25 mouse cellular contexts compared by ENCODE assay signal in the genomic region with DNA sequence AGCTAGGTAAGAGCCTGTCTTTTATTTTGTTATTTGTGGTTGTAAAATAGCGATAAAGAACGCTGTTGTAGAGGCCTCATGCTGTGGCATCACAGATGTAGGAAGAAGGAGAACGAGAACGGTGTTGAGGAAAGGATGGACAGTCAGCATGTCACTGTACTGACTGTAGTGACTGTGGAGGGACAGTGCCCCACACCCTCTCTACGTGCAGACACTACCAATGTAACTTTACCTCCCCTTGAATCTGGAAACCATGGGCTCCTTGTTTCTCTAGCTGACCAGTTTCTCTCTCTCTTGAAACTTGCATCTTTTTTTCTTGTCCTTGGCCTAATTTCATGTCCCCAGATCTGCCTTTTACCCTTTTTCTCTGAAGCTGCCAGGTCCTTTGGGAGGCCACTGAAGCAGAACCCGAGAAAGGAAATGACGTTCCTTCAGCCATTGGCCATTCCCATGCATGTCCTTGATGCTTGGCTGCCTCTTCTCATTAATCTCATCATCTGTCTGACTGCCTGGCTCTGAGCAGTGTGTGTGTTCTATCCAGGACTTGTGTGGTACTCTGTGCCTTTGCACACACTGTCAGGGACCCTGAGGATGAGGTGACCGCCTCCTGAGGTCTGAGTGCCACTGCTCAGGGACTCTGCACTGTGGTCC. TPM values are rescaled to one million over a fixed set of nuclear protein-coding genes. Genes with fewer than 3 reads are reported as not detected.
DNase-seq lines count a peak whose midpoint lies in the region; ATAC-seq and TF ChIP-seq lines count a peak whose summit lies in the region.
"Had no signal": no experiment of that assay in that cellular context is flagged by ENCODE, and none has a peak within 500 bp of the region (broad histone marks: within the 10 kb centered on the region; RNA-seq: fewer than 3 reads in every experiment).

No protein-coding gene starts in this region.

- no peak overlapping the region for H3K4me3 ChIP-seq in hindbrain, embryonic 15.5 days
- H3K4me3 ChIP-seq in hindbrain, embryonic 13.5 days: no peak overlapping the region
- no peak overlapping the region for H3K4me3 ChIP-seq in midbrain, postnatal 0 days (ENCODE audit: low read depth, low read length)
- no peak overlapping the region for H3K4me3 ChIP-seq in midbrain, embryonic 14.5 days (replicated peaks; ENCODE audit: low read depth, low read length)
- H3K4me3 ChIP-seq: gastrocnemius, adult 2 months; limb, embryonic 12.5 days; stomach, embryonic 15.5 days had no signal

- H3K9ac ChIP-seq in hindbrain, embryonic 15.5 days: no peak overlapping the region
- H3K9ac ChIP-seq in hindbrain, embryonic 13.5 days: no peak overlapping the region
- no peak overlapping the region for H3K9ac ChIP-seq in midbrain, postnatal 0 days (replicated peaks; ENCODE audit: low read length, poor library complexity, severe bottlenecking)
- H3K9ac ChIP-seq in midbrain, embryonic 14.5 days (replicated peaks; ENCODE audit: low read length): no peak overlapping the region
- H3K9ac ChIP-seq: limb, embryonic 12.5 days; liver, postnatal 0 days; stomach, embryonic 15.5 days had no signal

- H3K4me2 ChIP-seq in hindbrain, embryonic 15.5 days: no peak overlapping the region
- no peak overlapping the region for H3K4me2 ChIP-seq in hindbrain, embryonic 13.5 days
- no peak overlapping the region for H3K4me2 ChIP-seq in midbrain, postnatal 0 days (ENCODE audit: low read depth, low read length, poor library complexity, severe bottlenecking)
- H3K4me2 ChIP-seq in midbrain, embryonic 14.5 days (ENCODE audit: low read length): no peak overlapping the region
- H3K4me2 ChIP-seq: limb, embryonic 12.5 days; liver, embryonic 11.5 days; stomach, embryonic 15.5 days had no signal

- no peaks in the 10 kb centered on the region for H3K9me3 ChIP-seq in hindbrain, embryonic 15.5 days
- no peaks in the 10 kb centered on the region for H3K9me3 ChIP-seq in hindbrain, embryonic 13.5 days
- no peaks in the 10 kb centered on the region for H3K9me3 ChIP-seq in midbrain, postnatal 0 days (ENCODE audit: low read length)
- H3K9me3 ChIP-seq in midbrain, embryonic 14.5 days (ENCODE audit: control insufficient read depth, low read length): no peaks in the 10 kb centered on the region
- H3K9me3 ChIP-seq: G1E; limb, embryonic 12.5 days; stomach, embryonic 15.5 days had no signal

- no peaks in the 10 kb centered on the region for H3K4me1 ChIP-seq in hindbrain, embryonic 15.5 days (replicated peaks)
- no peaks in the 10 kb centered on the region for H3K4me1 ChIP-seq in hindbrain, embryonic 13.5 days (replicated peaks)
- H3K4me1 ChIP-seq in midbrain, postnatal 0 days (ENCODE audit: insufficient read depth, low read length): no peaks in the 10 kb centered on the region
- no peaks in the 10 kb centered on the region for H3K4me1 ChIP-seq in midbrain, embryonic 14.5 days (ENCODE audit: control insufficient read depth, insufficient read depth, low read length)
- H3K4me1 ChIP-seq: stomach, embryonic 15.5 days had no signal

- 0 out of 2 replicates have a peak, but pooled peaks have one; percentile 27 for ATAC-seq in hindbrain, embryonic 15.5 days (ENCODE audit: low FRiP score, low read depth)
- ATAC-seq in hindbrain, embryonic 13.5 days (ENCODE audit: low FRiP score): no peak
- no peak for ATAC-seq in midbrain, postnatal 0 days (ENCODE audit: low FRiP score)
- ATAC-seq in midbrain, embryonic 14.5 days (ENCODE audit: low FRiP score, low TSS enrichment): no peak
- ATAC-seq: forebrain, embryonic 14.5 days; intestine, postnatal 0 days; liver, postnatal 0 days; lung, postnatal 0 days; midbrain, embryonic 16.5 days; Patski had no signal

- H3K27me3 ChIP-seq in hindbrain, embryonic 15.5 days: no peaks in the 10 kb centered on the region
- no peaks in the 10 kb centered on the region for H3K27me3 ChIP-seq in hindbrain, embryonic 13.5 days
- H3K27me3 ChIP-seq in midbrain, postnatal 0 days (ENCODE audit: insufficient read depth, low read length): no peaks in the 10 kb centered on the region
- no peaks in the 10 kb centered on the region for H3K27me3 ChIP-seq in midbrain, embryonic 14.5 days (ENCODE audit: control insufficient read depth, insufficient read depth, low read length)
- H3K27me3 ChIP-seq: limb, embryonic 12.5 days; Patski; stomach, embryonic 15.5 days had no signal

- H3K36me3 ChIP-seq in hindbrain, embryonic 15.5 days: peaks cover 2% of the 10 kb centered on the region; the same call in 1 of the 2 replicates
- peaks cover 7% of the 10 kb centered on the region; the same call in 1 of the 2 replicates for H3K36me3 ChIP-seq in hindbrain, embryonic 13.5 days
- no peaks in the 10 kb centered on the region for H3K36me3 ChIP-seq in midbrain, postnatal 0 days (ENCODE audit: insufficient read depth, low read length)
- 0 out of 2 replicates have a peak, but pooled peaks cover 8% of the 10 kb centered on the region for H3K36me3 ChIP-seq in midbrain, embryonic 14.5 days (ENCODE audit: control insufficient read depth, insufficient read depth, low read length)

- 75% methylated on average over 8 of the region's 8 CpGs for WGBS in hindbrain, embryonic 15.5 days
- 82% methylated on average over 8 of the region's 8 CpGs for WGBS in hindbrain, embryonic 13.5 days
- WGBS in midbrain, postnatal 0 days: 83% methylated on average over 8 of the region's 8 CpGs
- 77% methylated on average over 8 of the region's 8 CpGs for WGBS in midbrain, embryonic 14.5 days

- TF ChIP-seq CTCF in midbrain, postnatal 0 days (IDR thresholded peaks at IDR 0.05): no peak

- no peak overlapping the region for H3K27ac ChIP-seq in hindbrain, embryonic 15.5 days (replicated peaks)
- H3K27ac ChIP-seq in hindbrain, embryonic 13.5 days: no peak overlapping the region
- H3K27ac ChIP-seq in midbrain, postnatal 0 days (ENCODE audit: low read depth, low read length): no peak overlapping the region
- H3K27ac ChIP-seq in midbrain, embryonic 14.5 days (replicated peaks; ENCODE audit: low read depth, low read length): no peak overlapping the region
- H3K27ac ChIP-seq: gastrocnemius, adult 2 months; limb, embryonic 12.5 days; macrophage; stomach, embryonic 15.5 days had no signal

- peak; percentile 62 for DNase-seq in midbrain, postnatal 0 days (ENCODE audit: low spot score)
- no peak for DNase-seq in midbrain, embryonic 14.5 days
- peak; percentile 45 to 51 for DNase-seq in adrenal gland, postnatal 36 days
- DNase-seq in embryo, embryonic 9.5 days (ENCODE audit: extremely low spot score): no peak
- DNase-seq in ovary, postnatal 14 days (ENCODE audit: low spot score): no peak
- DNase-seq: cerebellum, adult 8-10 months; cerebellum, postnatal 36 days; embryo, embryonic 11 days; gastrocnemius, adult 2 months; liver, postnatal 0 days; right cerebral cortex, postnatal 25 days; spleen, adult 18-20 months; thymus, adult 2 months had no signal

RNA-seq across cellular contexts. Expression of gene Spag5, which starts 9.7 kb away (rescaled TPM):
- 9.7 and 14.0 TPM in 2 replicates for polyA plus RNA-seq in hindbrain, embryonic 15.5 days (2015; fragmentation: Nextera tagmentation; extraction: Ambion mirVana)
- 9.9 and 10.2 TPM in 2 replicates for polyA plus RNA-seq in hindbrain, embryonic 13.5 days (2015; fragmentation: Nextera tagmentation; extraction: Ambion mirVana)
- total RNA-seq in midbrain, postnatal 0 days (2014; rRNA removed): 3.1 and 3.6 TPM in 2 replicates
- polyA plus RNA-seq in midbrain, postnatal 0 days (2015; fragmentation: Nextera tagmentation; extraction: Ambion mirVana): 2.2 and 2.4 TPM in 2 replicates
- 5.8 and 8.7 TPM in 2 replicates for polyA plus RNA-seq in midbrain, embryonic 14.5 days (2014; fragmentation: Nextera tagmentation; extraction: Ambion mirVana)
- total RNA-seq in adrenal gland, postnatal 36 days (2021): 1 to 10 TPM; 4.1 to 4.3 TPM

RNA-seq across cellular contexts. Expression of gene Aldoc, which starts 11.8 kb away (rescaled TPM):
- 318 and 319 TPM in 2 replicates for polyA plus RNA-seq in hindbrain, embryonic 15.5 days (2015; fragmentation: Nextera tagmentation; extraction: Ambion mirVana)
- 144 and 175 TPM in 2 replicates for polyA plus RNA-seq in hindbrain, embryonic 13.5 days (2015; fragmentation: Nextera tagmentation; extraction: Ambion mirVana)
- total RNA-seq in midbrain, postnatal 0 days (2014; rRNA removed): 265 and 359 TPM in 2 replicates
- polyA plus RNA-seq in midbrain, postnatal 0 days (2015; fragmentation: Nextera tagmentation; extraction: Ambion mirVana): 224 and 305 TPM in 2 replicates
- 71.2 and 89.5 TPM in 2 replicates for polyA plus RNA-seq in midbrain, embryonic 14.5 days (2014; fragmentation: Nextera tagmentation; extraction: Ambion mirVana)
- 10 to 100 TPM; 11.7 to 21.6 TPM for total RNA-seq in adrenal gland, postnatal 36 days (2021)

RNA-seq across cellular contexts. Expression of gene Pigs, which starts 17.2 kb away (rescaled TPM):
- polyA plus RNA-seq in hindbrain, embryonic 15.5 days (2015; fragmentation: Nextera tagmentation; extraction: Ambion mirVana): 84.6 and 92.9 TPM in 2 replicates
- 75.0 and 78.2 TPM in 2 replicates for polyA plus RNA-seq in hindbrain, embryonic 13.5 days (2015; fragmentation: Nextera tagmentation; extraction: Ambion mirVana)
- total RNA-seq in midbrain, postnatal 0 days (2014; rRNA removed): 62.4 and 67.2 TPM in 2 replicates
- polyA plus RNA-seq in midbrain, postnatal 0 days (2015; fragmentation: Nextera tagmentation; extraction: Ambion mirVana): 82.6 and 91.0 TPM in 2 replicates
- 54.7 and 63.6 TPM in 2 replicates for polyA plus RNA-seq in midbrain, embryonic 14.5 days (2014; fragmentation: Nextera tagmentation; extraction: Ambion mirVana)
- total RNA-seq in adrenal gland, postnatal 36 days (2021): 10 to 100 TPM; 54.0 to 57.7 TPM

RNA-seq across cellular contexts. Expression of gene BC030499, which starts 20.3 kb away (rescaled TPM):
- polyA plus RNA-seq in hindbrain, embryonic 15.5 days (2015; fragmentation: Nextera tagmentation; extraction: Ambion mirVana): 0.26 and 0.32 TPM in 2 replicates
- polyA plus RNA-seq in hindbrain, embryonic 13.5 days (2015; fragmentation: Nextera tagmentation; extraction: Ambion mirVana): 0.19 and 0.49 TPM in 2 replicates
- 0.22 and 0.38 TPM in 2 replicates for total RNA-seq in midbrain, postnatal 0 days (2014; rRNA removed)
- polyA plus RNA-seq in midbrain, postnatal 0 days (2015; fragmentation: Nextera tagmentation; extraction: Ambion mirVana): 0.12 TPM in 1 of 2 replicates, not detected in the other
- polyA plus RNA-seq in midbrain, embryonic 14.5 days (2014; fragmentation: Nextera tagmentation; extraction: Ambion mirVana): 0.15 and 0.34 TPM in 2 replicates
- total RNA-seq in adrenal gland, postnatal 36 days (2021): 1 to 10 TPM in 1 of 2 experiments, under 1 TPM in 1; 0.99 to 1.3 TPM
- polyA plus RNA-seq: lung, postnatal 0 days had no signal

RNA-seq across cellular contexts. Expression of gene Unc119, which starts 32.3 kb away (rescaled TPM):
- polyA plus RNA-seq in hindbrain, embryonic 15.5 days (2015; fragmentation: Nextera tagmentation; extraction: Ambion mirVana): 88.3 and 94.3 TPM in 2 replicates
- 75.1 and 76.7 TPM in 2 replicates for polyA plus RNA-seq in hindbrain, embryonic 13.5 days (2015; fragmentation: Nextera tagmentation; extraction: Ambion mirVana)
- total RNA-seq in midbrain, postnatal 0 days (2014; rRNA removed): 93.5 and 141 TPM in 2 replicates
- 79.6 and 83.4 TPM in 2 replicates for polyA plus RNA-seq in midbrain, postnatal 0 days (2015; fragmentation: Nextera tagmentation; extraction: Ambion mirVana)
- polyA plus RNA-seq in midbrain, embryonic 14.5 days (2014; fragmentation: Nextera tagmentation; extraction: Ambion mirVana): 78.3 and 98.1 TPM in 2 replicates
- 10 to 100 TPM; 32.8 to 37.3 TPM for total RNA-seq in adrenal gland, postnatal 36 days (2021)

Comparison
In these comparisons a context has a peak if more than half of its experiments do, and no peak if none do; other contexts are left out.
1. DNase-seq: peak in midbrain, postnatal 0 days (single experiment) and adrenal gland, postnatal 36 days (2 of 2); none in midbrain, embryonic 14.5 days (single experiment), embryo, embryonic 9.5 days (single experiment) and ovary, postnatal 14 days (single experiment).